Mouse (Mus musculus) erythroblast, embryonic 14.5 days (primary cell): Measurements from ENCODE around the gene Chrm4. TPM values are rescaled to one million over a fixed set of nuclear protein-coding genes. Genes with fewer than 3 reads are reported as not detected.

Experiments
- H3K27me3 ChIP-seq: 2 replicates; pipeline ENCODE4 v1.6.1; 2012; ENCODE audit warnings: inconsistent platforms; ENCODE audit not compliant: control insufficient read depth
- H3K36me3 ChIP-seq: 2 replicates; pipeline ENCODE4 v1.6.1; 2012; ENCODE audit warnings: mild to moderate bottlenecking, inconsistent platforms; ENCODE audit not compliant: control insufficient read depth
- H3K4me1 ChIP-seq: 2 replicates; pipeline ENCODE4 v1.6.1; 2012; ENCODE audit warnings: inconsistent platforms; ENCODE audit not compliant: control insufficient read depth
- H3K4me3 ChIP-seq: replicated peaks from 2 replicates; pipeline ENCODE3; 2012; ENCODE audit warnings: moderate library complexity, mild to moderate bottlenecking, inconsistent platforms
- H3K9me3 ChIP-seq: 2 replicates; pipeline ENCODE4 v1.6.1; 2012; ENCODE audit warnings: low read length, inconsistent platforms, mixed read lengths; ENCODE audit not compliant: control insufficient read depth
- GATA1 ChIP-seq: IDR thresholded peaks from 2 replicates; pipeline ENCODE4 v1.6.1; 2012; ENCODE audit warnings: low read length, inconsistent platforms, mixed read lengths
- TAL1 ChIP-seq: IDR thresholded peaks from 3 replicates; pipeline ENCODE4 v1.6.1; 2012; ENCODE audit warnings: low read length, inconsistent platforms, mixed read lengths
- polyA plus RNA-seq: library from polyadenylated mRNA; stranded (reverse); fragments of >175 nt; gene quantifications from 2 replicates; pipeline ENCODE4 v1.2.3, GENCODE M21; 2012

Gene Chrm4
- polyA plus RNA-seq, result 0.03 TPM in 1 of 2 replicates, not detected in the other

DNA sequence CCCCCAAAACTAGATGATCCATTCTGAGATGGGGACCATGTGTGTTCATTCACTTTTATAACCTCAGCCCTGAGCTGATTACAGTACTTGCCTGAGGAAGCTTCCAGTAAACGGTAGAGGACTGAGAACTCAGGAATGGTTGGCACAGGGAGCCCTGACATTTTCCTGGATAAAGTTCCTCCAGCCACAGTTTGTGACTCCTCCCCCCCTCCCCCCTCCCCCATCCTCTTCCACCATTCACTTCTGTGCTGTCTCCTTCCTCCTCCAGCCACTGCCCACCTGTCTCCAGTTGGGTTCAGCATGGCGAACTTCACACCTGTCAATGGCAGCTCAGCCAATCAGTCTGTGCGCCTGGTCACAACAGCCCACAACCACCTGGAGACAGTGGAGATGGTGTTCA, at the start of gene Chrm4:
TSS of gene Chrm4 (plus strand) at position 301 of the 400 bp plus-strand sequence.
- H3K4me3 ChIP-seq, result no peak within 1 kb of the TSS
- peaks cover 87% of the 10 kb centered on the region for H3K27me3 ChIP-seq
- no peaks in the 10 kb centered on the region; the same call in 1 of the 2 replicates for H3K9me3 ChIP-seq
- no peaks in the 10 kb centered on the region for H3K36me3 ChIP-seq
- TF ChIP-seq TAL1, result no peak
- H3K4me1 ChIP-seq, result peaks cover 45% of the 10 kb centered on the region

- H3K9me3 ChIP-seq, result no peaks in the 10 kb centered on the region
- peaks cover 7% of the 10 kb centered on the region for H3K4me1 ChIP-seq
- TF ChIP-seq GATA1, result no peak
- no peak for TF ChIP-seq TAL1
- H3K36me3 ChIP-seq, result peaks cover 12% of the 10 kb centered on the region
- no peak overlapping the region for H3K4me3 ChIP-seq
- no peaks in the 10 kb centered on the region for H3K27me3 ChIP-seq
Measured at GRCm38 (mm10) chr2:91878387-91879180, 48.5 kb upstream of the Chrm4 start.

- Histone ChIP-seq H3K4me3 (no peak overlapping the region), H3K9me3 (no peaks in the 10 kb centered on the region), H3K36me3 (peaks cover 18% of the 10 kb centered on the region), H3K4me1 (peaks cover 2% of the 10 kb centered on the region), H3K27me3 (no peaks in the 10 kb centered on the region)
- no peak for TF ChIP-seq GATA1
Measured at GRCm38 (mm10) chr2:91883961-91884360, 43.1 kb upstream of the Chrm4 start.

DNA sequence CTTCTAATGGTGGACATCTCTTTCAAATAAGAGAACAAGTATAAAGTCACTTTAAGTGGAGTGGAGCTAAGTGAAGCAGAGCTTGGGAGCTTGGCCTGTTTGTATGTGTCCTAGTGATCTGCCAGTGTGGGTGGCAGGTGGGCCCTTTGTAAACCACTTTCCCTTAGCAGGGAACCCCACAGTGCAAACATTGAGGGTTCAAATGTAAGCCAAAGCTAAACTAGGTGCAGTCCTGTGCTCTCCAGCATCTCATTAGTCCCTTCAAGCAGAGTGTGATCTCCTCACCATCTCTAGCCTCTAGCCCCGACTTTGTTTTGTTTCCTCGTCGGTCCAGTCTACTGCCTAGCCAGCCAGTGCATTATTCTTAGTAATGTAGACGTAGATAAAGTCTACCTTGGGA, 42.4 kb upstream of the Chrm4 start:
- peaks cover 21% of the 10 kb centered on the region for H3K36me3 ChIP-seq
- TF ChIP-seq TAL1, result no peak
- TF ChIP-seq GATA1, result no peak
- H3K9me3 ChIP-seq, result no peaks in the 10 kb centered on the region
- no peaks in the 10 kb centered on the region for H3K27me3 ChIP-seq
- no peaks in the 10 kb centered on the region for H3K4me1 ChIP-seq
- H3K4me3 ChIP-seq, result no peak overlapping the region

DNA sequence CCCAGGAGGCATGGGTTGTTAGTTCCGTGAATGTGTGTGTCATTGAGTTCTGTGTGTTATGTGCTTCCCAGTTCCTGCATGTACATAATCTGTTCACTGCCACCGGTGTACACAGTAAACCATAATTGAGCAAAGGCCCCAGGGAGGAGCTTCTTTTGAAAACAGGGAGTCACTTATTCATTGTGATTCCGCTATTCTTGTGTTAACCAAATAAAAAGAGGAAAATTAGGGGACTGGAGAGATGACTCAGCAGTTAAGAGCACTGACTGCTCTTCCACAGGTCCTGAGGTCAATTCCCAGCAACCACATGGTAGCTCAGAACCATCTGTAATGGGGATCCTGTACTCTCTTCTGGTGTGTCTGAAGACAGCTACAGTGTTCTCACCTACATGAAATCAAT, 32.3 kb upstream of the Chrm4 start:
- TF ChIP-seq TAL1 (no peak), GATA1 (no peak)
- peaks cover 15% of the 10 kb centered on the region for H3K36me3 ChIP-seq

DNA sequence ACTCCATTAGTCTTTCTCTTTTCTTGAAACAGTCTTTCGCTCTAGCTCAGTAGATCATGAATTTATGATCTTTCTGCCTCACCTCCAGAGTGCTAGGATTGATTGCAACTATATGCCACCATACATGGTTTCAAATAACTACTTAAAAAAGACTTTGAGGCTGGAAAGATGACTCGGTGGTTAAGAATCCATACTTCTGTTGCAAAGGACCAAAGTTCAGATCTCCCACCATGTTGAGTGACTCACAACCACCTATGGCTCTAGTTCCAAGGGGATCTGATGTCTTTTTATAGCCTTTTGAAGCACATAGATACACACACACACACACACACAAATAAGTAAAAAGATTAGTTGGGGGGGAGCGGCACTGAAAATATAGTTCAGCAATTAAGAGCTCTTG, 31.6 kb upstream of the Chrm4 start:
- Histone ChIP-seq H3K4me3 (no peak overlapping the region), H3K27me3 (no peaks in the 10 kb centered on the region), H3K4me1 (no peaks in the 10 kb centered on the region), H3K9me3 (no peaks in the 10 kb centered on the region), H3K36me3 (peaks cover 19% of the 10 kb centered on the region)
- TF ChIP-seq TAL1, result no peak
- no peak for TF ChIP-seq GATA1

More for the DNA sequence above, 32.3 kb upstream of the Chrm4 start:
- no peak overlapping the region for H3K4me3 ChIP-seq
- no peaks in the 10 kb centered on the region for H3K4me1 ChIP-seq
- no peaks in the 10 kb centered on the region for H3K27me3 ChIP-seq
- H3K9me3 ChIP-seq, result no peaks in the 10 kb centered on the region

DNA sequence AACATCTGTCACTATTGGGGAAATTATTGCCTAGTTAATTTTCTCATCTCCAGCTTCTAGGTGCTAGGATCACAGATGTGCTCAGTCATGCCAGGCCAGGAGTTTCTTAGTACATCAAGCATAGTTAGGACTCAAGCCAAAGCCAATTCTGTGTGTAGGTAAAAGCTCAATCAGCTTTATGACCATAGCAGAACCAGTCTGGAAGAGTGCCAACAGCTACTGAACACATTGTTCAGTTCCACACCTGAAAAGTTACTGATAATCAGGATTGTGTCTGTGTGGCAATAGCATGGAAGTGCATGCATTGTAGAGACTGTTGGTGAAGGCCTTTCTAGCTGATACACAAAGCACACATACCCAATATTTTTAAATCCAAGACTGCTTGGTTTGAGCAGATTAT, 29.1 kb upstream of the Chrm4 start:
- Histone ChIP-seq H3K4me3 (no peak overlapping the region), H3K9me3 (no peaks in the 10 kb centered on the region), H3K36me3 (peaks cover 26% of the 10 kb centered on the region), H3K4me1 (no peaks in the 10 kb centered on the region), H3K27me3 (no peaks in the 10 kb centered on the region)
- TF ChIP-seq TAL1, result no peak
- TF ChIP-seq GATA1, result no peak

GRCm38 (mm10) chr2:91899141-91899540, 27.9 kb upstream of the Chrm4 start:
- no peak overlapping the region for H3K4me3 ChIP-seq
- no peaks in the 10 kb centered on the region for H3K4me1 ChIP-seq
- H3K27me3 ChIP-seq, result no peaks in the 10 kb centered on the region
- peaks cover 26% of the 10 kb centered on the region for H3K36me3 ChIP-seq
- H3K9me3 ChIP-seq, result no peaks in the 10 kb centered on the region
- TF ChIP-seq TAL1 (no peak), GATA1 (no peak)

GRCm38 (mm10) chr2:91900431-91900830, 26.6 kb upstream of the Chrm4 start:
- Histone ChIP-seq H3K27me3 (no peaks in the 10 kb centered on the region), H3K36me3 (peaks cover 31% of the 10 kb centered on the region), H3K9me3 (no peaks in the 10 kb centered on the region), H3K4me1 (peaks cover 6% of the 10 kb centered on the region; the same call in 1 of the 2 replicates), H3K4me3 (no peak overlapping the region)
- TF ChIP-seq TAL1 (no peak), GATA1 (no peak)

DNA sequence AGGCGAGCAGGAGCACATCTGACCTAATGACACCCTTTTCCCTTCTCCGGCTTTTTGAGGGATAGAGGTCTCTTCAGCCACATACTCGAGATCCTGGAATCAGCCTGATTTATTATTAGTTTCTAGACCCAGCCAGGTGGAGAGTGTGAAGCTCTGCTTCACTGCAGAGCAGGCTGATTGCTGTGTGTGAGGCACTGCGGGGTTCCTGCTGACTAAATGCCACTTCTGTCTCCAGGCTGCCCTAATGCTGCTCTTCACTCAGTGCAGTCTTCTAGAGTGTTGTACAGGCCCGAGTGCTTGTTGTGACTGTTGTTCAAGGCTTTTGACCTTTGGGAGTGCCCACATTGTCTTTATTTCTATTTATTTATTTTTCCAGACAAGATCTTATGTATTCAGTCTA, 24.7 kb upstream of the Chrm4 start:
- no peaks in the 10 kb centered on the region for H3K27me3 ChIP-seq
- H3K4me3 ChIP-seq, result no peak overlapping the region
- no peaks in the 10 kb centered on the region for H3K9me3 ChIP-seq
- H3K4me1 ChIP-seq, result peaks cover 7% of the 10 kb centered on the region
- peaks cover 41% of the 10 kb centered on the region for H3K36me3 ChIP-seq
- TF ChIP-seq TAL1 (no peak), GATA1 (no peak)
